Mouse (Mus musculus) CH12.LX (cell line): Measurements from ENCODE around the gene Cbl.

ENCODE experiments used
- BHLHE40 ChIP-seq: IDR thresholded peaks from 2 replicates; pipeline ENCODE4 v1.6.1; 2011; ENCODE audit warnings: mild to moderate bottlenecking, low read depth, low read length, improper control_type of control experiment
- CHD2 ChIP-seq: IDR thresholded peaks from 2 replicates; pipeline ENCODE4 v1.6.1; 2011; ENCODE audit warnings: low read length, improper control_type of control experiment
- CTCF ChIP-seq, 2 experiments: IDR thresholded peaks in 1 of 2; conservative IDR thresholded peaks in 1 of 2; 2 replicates each; pipeline ENCODE4 v1.5.1; 2011 to 2012; ENCODE audit warnings: low read depth in 2 of 2, low read length in 2 of 2, improper control_type of control experiment in 1 of 2, inconsistent platforms in 1 of 2, mild to moderate bottlenecking in 1 of 2, moderate library complexity in 1 of 2
- EP300 ChIP-seq: IDR thresholded peaks from 2 replicates; pipeline ENCODE4 v1.6.1; 2011; ENCODE audit warnings: low read length, improper control_type of control experiment
- HCFC1 ChIP-seq: IDR thresholded peaks from 2 replicates; pipeline ENCODE4 v1.6.1; 2012; ENCODE audit warnings: low read depth, mild to moderate bottlenecking, inconsistent platforms, low read length, improper control_type of control experiment
- IRF4 ChIP-seq: IDR thresholded peaks from 2 replicates; pipeline ENCODE4 v1.6.1; 2014; ENCODE audit warnings: low read depth, mild to moderate bottlenecking, inconsistent platforms, low read length, improper control_type of control experiment
- KAT2A ChIP-seq: IDR thresholded peaks from 2 replicates; pipeline ENCODE4 v1.6.1; 2012; ENCODE audit warnings: low read length, improper control_type of control experiment, inconsistent platforms; ENCODE audit not compliant: insufficient replicate concordance
- POLR2A ChIP-seq: IDR thresholded peaks from 2 replicates; pipeline ENCODE4 v1.6.1; 2011; ENCODE audit warnings: low read depth, mild to moderate bottlenecking, improper control_type of control experiment, low read length
- RCOR1 ChIP-seq: conservative IDR thresholded peaks from 2 replicates; pipeline ENCODE4 v1.6.1; 2012; ENCODE audit warnings: low read depth, mild to moderate bottlenecking, inconsistent platforms, low read length, improper control_type of control experiment
- TBP ChIP-seq: conservative IDR thresholded peaks from 2 replicates; pipeline ENCODE4 v1.6.1; 2011; ENCODE audit warnings: low read depth, low read length, improper control_type of control experiment
- USF1 ChIP-seq: IDR thresholded peaks from 2 replicates; pipeline ENCODE4 v1.6.1; 2014; ENCODE audit warnings: low read depth, mild to moderate bottlenecking, inconsistent platforms, low read length, improper control_type of control experiment
- ZKSCAN1 ChIP-seq: IDR thresholded peaks from 2 replicates; pipeline ENCODE4 v1.6.1; 2012; ENCODE audit warnings: low read depth, inconsistent platforms, low read length, improper control_type of control experiment, borderline replicate concordance

GRCm38 (mm10) chr9:44130581-44131275 lies 103.1 kb downstream of the Cbl start:
- TF ChIP-seq ZKSCAN1, result no peak
- TF ChIP-seq POLR2A, result no peak
- no peak for TF ChIP-seq IRF4
- no peak for TF ChIP-seq CTCF (conservative IDR thresholded peaks at IDR 0.05 in 1 of 2, IDR thresholded peaks at IDR 0.05 in 1 of 2; ENCODE audit: low read depth in 2 of 2, low read length in 2 of 2)
- no peak for TF ChIP-seq TBP
- no peak for TF ChIP-seq BHLHE40
- no peak for TF ChIP-seq EP300
- no peak for TF ChIP-seq KAT2A
- no peak for TF ChIP-seq CHD2
- no peak for TF ChIP-seq HCFC1
- TF ChIP-seq RCOR1, result no peak
- TF ChIP-seq USF1, result no peak
